Mouse (Mus musculus): ENCODE data around the gene Grap2. TPM values are rescaled to one million over a fixed set of nuclear protein-coding genes. Genes with fewer than 3 reads are reported as not detected.

The Grap2 gene
- polyA plus RNA-seq, 1 experiment from 2014 or later: 0.35 TPM

- no peak for ATAC-seq (ENCODE audit: low FRiP score)
- H3K27ac ChIP-seq (replicated peaks): no peak overlapping the region
- no peaks in the 10 kb centered on the region for H3K9me3 ChIP-seq (replicated peaks)
- no peaks in the 10 kb centered on the region for H3K27me3 ChIP-seq (replicated peaks)
- WGBS: 87% methylated on average over 17 of the region's 17 CpGs
- no peaks in the 10 kb centered on the region for H3K36me3 ChIP-seq
- no peak overlapping the region for H3K4me3 ChIP-seq (replicated peaks)
- no peak overlapping the region for H3K9ac ChIP-seq (replicated peaks)
- H3K4me2 ChIP-seq: no peak overlapping the region
- peaks cover 3% of the 10 kb centered on the region; the same call in 1 of the 2 replicates for H3K4me1 ChIP-seq
Measured at GRCm38 (mm10) chr15:80645006-80645797, 72.8 kb downstream of the Grap2 start.

GRCm38 (mm10) chr15:80648977-80649606 lies 76.7 kb downstream of the Grap2 start:
- Histone ChIP-seq H3K27ac (replicated peaks) (no peak overlapping the region), H3K9ac (replicated peaks) (no peak overlapping the region), H3K4me3 (replicated peaks) (no peak overlapping the region), H3K9me3 (replicated peaks) (no peaks in the 10 kb centered on the region), H3K27me3 (replicated peaks) (no peaks in the 10 kb centered on the region), H3K36me3 (no peaks in the 10 kb centered on the region), H3K4me1 (0 out of 2 replicates have a peak, but pooled peaks cover 3% of the 10 kb centered on the region), H3K4me2 (no peak overlapping the region)
- 79% methylated on average over 15 of the region's 15 CpGs for WGBS
- ATAC-seq (ENCODE audit: low FRiP score): no peak

- no peaks in the 10 kb centered on the region for H3K27me3 ChIP-seq (replicated peaks)
- WGBS: 90% methylated on average over 2 of the region's 2 CpGs
- H3K36me3 ChIP-seq: no peaks in the 10 kb centered on the region
Measured at GRCm38 (mm10) chr15:80650412-80650811, 78.0 kb downstream of the Grap2 start.

DNA sequence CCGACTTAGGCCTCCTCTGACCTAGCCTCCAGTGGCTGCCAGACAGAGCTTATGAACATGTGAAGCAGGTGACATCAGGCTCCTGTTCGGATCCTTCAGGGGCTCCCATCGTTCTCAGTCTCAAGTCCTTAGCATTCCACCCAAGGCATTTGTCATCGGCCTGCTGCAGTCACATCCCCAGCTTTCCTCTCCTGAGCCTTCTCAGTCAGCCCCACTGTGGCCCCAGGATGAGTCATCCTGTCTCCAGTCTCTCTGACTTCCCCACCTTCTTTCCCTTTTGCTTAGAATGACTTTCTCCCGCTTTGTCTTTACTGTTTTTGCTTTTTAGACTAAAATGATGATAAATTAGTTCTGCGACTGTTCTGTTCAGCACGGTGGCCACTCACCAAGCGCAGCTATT lies 81.5 kb downstream of the Grap2 start:
- Histone ChIP-seq H3K4me2 (no peak overlapping the region), H3K4me1 (peaks cover 3% of the 10 kb centered on the region; the same call in 1 of the 2 replicates), H3K4me3 (replicated peaks) (no peak overlapping the region), H3K36me3 (no peaks in the 10 kb centered on the region), H3K9ac (replicated peaks) (no peak overlapping the region), H3K27me3 (replicated peaks) (no peaks in the 10 kb centered on the region), H3K9me3 (replicated peaks) (no peaks in the 10 kb centered on the region), H3K27ac (replicated peaks) (no peak overlapping the region)
- 57% methylated on average over 8 of the region's 8 CpGs for WGBS
- no peak for ATAC-seq (ENCODE audit: low FRiP score)

More at GRCm38 (mm10) chr15:80650412-80650811, 78.0 kb downstream of the Grap2 start:
- ATAC-seq (ENCODE audit: low FRiP score): no peak
- no peak overlapping the region for H3K4me3 ChIP-seq (replicated peaks)
- no peaks in the 10 kb centered on the region for H3K9me3 ChIP-seq (replicated peaks)
- 0 out of 2 replicates have a peak, but pooled peaks cover 3% of the 10 kb centered on the region for H3K4me1 ChIP-seq
- H3K27ac ChIP-seq (replicated peaks): no peak overlapping the region
- no peak overlapping the region for H3K4me2 ChIP-seq
- no peak overlapping the region for H3K9ac ChIP-seq (replicated peaks)

GRCm38 (mm10) chr15:80658815-80659471 lies 86.5 kb downstream of the Grap2 start:
- no peak for ATAC-seq (ENCODE audit: low FRiP score)
- Histone ChIP-seq H3K27me3 (replicated peaks) (no peaks in the 10 kb centered on the region), H3K9ac (replicated peaks) (no peak overlapping the region), H3K27ac (replicated peaks) (no peak overlapping the region), H3K4me3 (replicated peaks) (no peak overlapping the region), H3K4me1 (peaks cover 6% of the 10 kb centered on the region), H3K36me3 (no peaks in the 10 kb centered on the region), H3K4me2 (no peak overlapping the region), H3K9me3 (replicated peaks) (no peaks in the 10 kb centered on the region)
- WGBS: 70% methylated on average over 6 of the region's 6 CpGs

- whole genome bisulfite sequencing: 61% methylated on average over 4 of the region's 4 CpGs
- no peaks in the 10 kb centered on the region for H3K9me3 ChIP-seq (replicated peaks)
- no peak overlapping the region for H3K27ac ChIP-seq (replicated peaks)
- no peak overlapping the region for H3K4me2 ChIP-seq
- H3K9ac ChIP-seq (replicated peaks): no peak overlapping the region
- no peaks in the 10 kb centered on the region for H3K36me3 ChIP-seq
- no peak for ATAC-seq (ENCODE audit: low FRiP score)
- H3K27me3 ChIP-seq (replicated peaks): no peaks in the 10 kb centered on the region
- peaks cover 6% of the 10 kb centered on the region for H3K4me1 ChIP-seq
- no peak overlapping the region for H3K4me3 ChIP-seq (replicated peaks)
Measured at GRCm38 (mm10) chr15:80660963-80661362, 88.6 kb downstream of the Grap2 start.

DNA sequence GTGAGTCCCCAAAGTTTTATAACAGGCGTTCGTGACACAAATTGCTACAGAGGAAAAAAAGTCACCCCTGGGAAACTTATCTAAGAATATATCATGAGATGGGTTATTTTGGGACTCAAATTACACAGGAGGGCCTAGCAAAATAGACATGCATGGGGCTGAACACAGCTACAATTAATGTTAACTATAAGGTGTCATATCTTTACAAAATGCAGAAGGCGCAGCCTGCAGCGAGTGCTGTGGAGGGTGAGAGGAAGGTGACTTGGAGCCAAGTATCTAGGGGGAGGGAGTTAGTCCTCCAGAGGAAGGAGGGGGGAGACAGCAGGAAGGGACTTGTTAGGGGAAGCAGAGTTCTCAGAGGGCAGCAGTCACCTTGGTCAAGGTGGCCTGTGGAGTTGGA lies 92.0 kb downstream of the Grap2 start:
- 80% methylated on average over 4 of the region's 4 CpGs for WGBS

GRCm38 (mm10) chr15:80671295-80672252 lies 99.2 kb downstream of the Grap2 start, which contains the start of gene Fam83f:
Gene Fam83f, plus strand, starts transcription at chr15:80671847.
- H3K27ac ChIP-seq (replicated peaks): no peak within 1 kb of the TSS
- peaks cover 37% of the 10 kb centered on the region for H3K27me3 ChIP-seq (replicated peaks)
- H3K9me3 ChIP-seq (replicated peaks): 0 out of 2 replicates have a peak, but pooled peaks cover 3% of the 10 kb centered on the region
- WGBS: 5% methylated on average over 85 of the region's 85 CpGs
- peak within 1 kb of the TSS; percentile 29 for H3K9ac ChIP-seq (replicated peaks)
- H3K36me3 ChIP-seq: no peaks in the 10 kb centered on the region
- no peak for ATAC-seq (ENCODE audit: low FRiP score)
- peak within 1 kb of the TSS; percentile 74 for H3K4me2 ChIP-seq
- peak within 1 kb of the TSS; percentile 39 for H3K4me3 ChIP-seq (replicated peaks)
- peaks cover 12% of the 10 kb centered on the region for H3K4me1 ChIP-seq

More for the DNA sequence above, 92.0 kb downstream of the Grap2 start:
- H3K9ac ChIP-seq (replicated peaks): no peak overlapping the region
- H3K36me3 ChIP-seq: no peaks in the 10 kb centered on the region
- no peak overlapping the region for H3K4me3 ChIP-seq (replicated peaks)
- H3K4me2 ChIP-seq: no peak overlapping the region
- H3K9me3 ChIP-seq (replicated peaks): 0 out of 2 replicates have a peak, but pooled peaks cover 3% of the 10 kb centered on the region
- H3K27ac ChIP-seq (replicated peaks): no peak overlapping the region
- no peak for ATAC-seq (ENCODE audit: low FRiP score)
- H3K27me3 ChIP-seq (replicated peaks): peaks cover 3% of the 10 kb centered on the region
- no peaks in the 10 kb centered on the region for H3K4me1 ChIP-seq

DNA sequence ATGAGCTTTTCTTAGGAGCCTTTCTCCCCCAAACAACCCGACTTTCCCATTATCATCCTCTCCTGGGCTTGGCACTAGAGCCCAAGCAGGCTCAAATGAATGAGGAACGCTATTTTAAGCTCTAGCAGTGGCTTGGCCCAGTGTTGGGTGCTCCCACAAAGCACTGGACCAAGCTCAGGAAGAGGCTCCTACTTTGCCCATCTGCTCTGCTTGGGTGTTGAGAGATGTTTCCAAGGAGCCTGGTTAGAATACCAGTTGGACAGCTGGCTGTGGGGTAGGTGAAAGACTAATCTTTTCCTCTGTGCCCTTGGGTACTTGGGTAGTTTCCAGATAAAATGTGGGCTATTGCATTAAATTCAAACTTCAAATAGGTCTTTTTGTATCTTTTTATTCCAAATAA lies 100.4 kb downstream of the Grap2 start:
- no peak overlapping the region for H3K4me3 ChIP-seq (replicated peaks)
- peaks cover 37% of the 10 kb centered on the region for H3K27me3 ChIP-seq (replicated peaks)
- WGBS: 72% methylated on average over 2 of the region's 2 CpGs
- H3K4me1 ChIP-seq: peaks cover 12% of the 10 kb centered on the region
- no peaks in the 10 kb centered on the region for H3K36me3 ChIP-seq
- no peak for ATAC-seq (ENCODE audit: low FRiP score)
- no peak overlapping the region for H3K9ac ChIP-seq (replicated peaks)
- no peak overlapping the region for H3K27ac ChIP-seq (replicated peaks)
- H3K9me3 ChIP-seq (replicated peaks): no peaks in the 10 kb centered on the region
- no peak overlapping the region for H3K4me2 ChIP-seq

GRCm38 (mm10) chr15:80673337-80674095 lies 101.1 kb downstream of the Grap2 start:
- Histone ChIP-seq H3K36me3 (no peaks in the 10 kb centered on the region), H3K9me3 (replicated peaks) (no peaks in the 10 kb centered on the region), H3K4me2 (no peak overlapping the region), H3K4me3 (replicated peaks) (no peak overlapping the region), H3K27ac (replicated peaks) (no peak overlapping the region), H3K27me3 (replicated peaks) (peaks cover 37% of the 10 kb centered on the region), H3K4me1 (peaks cover 12% of the 10 kb centered on the region), H3K9ac (replicated peaks) (no peak overlapping the region)
- no peak for ATAC-seq (ENCODE audit: low FRiP score)
- WGBS: 74% methylated on average over 4 of the region's 4 CpGs
